Mouse (Mus musculus): ENCODE results near the gene Acad11. TPM values are rescaled to one million over a fixed set of nuclear protein-coding genes. Genes with fewer than 3 reads are reported as not detected.

Acad11 gene
- total RNA-seq, 1 experiment from 2014 or later: 16.2 TPM

GRCm38 (mm10) chr9:104130141-104130755, 67.1 kb downstream of the Acad11 start:
- ATAC-seq (replicated peaks; ENCODE audit: low read depth, poor library complexity, severe bottlenecking): no peak

GRCm38 (mm10) chr9:104140351-104140750, 77.2 kb downstream of the Acad11 start:
- ATAC-seq (replicated peaks; ENCODE audit: low read depth, poor library complexity, severe bottlenecking): no peak

GRCm38 (mm10) chr9:104142805-104143204, 79.6 kb downstream of the Acad11 start:
- no peak for ATAC-seq (replicated peaks; ENCODE audit: low read depth, poor library complexity, severe bottlenecking)

- ATAC-seq (replicated peaks; ENCODE audit: low read depth, poor library complexity, severe bottlenecking): peak; percentile 73
These were observed 81.3 kb downstream of the Acad11 start for GRCm38 (mm10) chr9:104144314-104144996.

- no peak for ATAC-seq (replicated peaks; ENCODE audit: low read depth, poor library complexity, severe bottlenecking)
These were observed 83.5 kb downstream of the Acad11 start for GRCm38 (mm10) chr9:104146683-104147082.

GRCm38 (mm10) chr9:104148969-104149368, 85.8 kb downstream of the Acad11 start:
- no peak for ATAC-seq (replicated peaks; ENCODE audit: low read depth, poor library complexity, severe bottlenecking)

- ATAC-seq (replicated peaks; ENCODE audit: low read depth, poor library complexity, severe bottlenecking): no peak
These were observed 88.9 kb downstream of the Acad11 start for GRCm38 (mm10) chr9:104152121-104152520.

- ATAC-seq (replicated peaks; ENCODE audit: low read depth, poor library complexity, severe bottlenecking): no peak
These were observed 92.0 kb downstream of the Acad11 start for GRCm38 (mm10) chr9:104155100-104155715.

- ATAC-seq (replicated peaks; ENCODE audit: low read depth, poor library complexity, severe bottlenecking): no peak
These were observed 93.3 kb downstream of the Acad11 start for GRCm38 (mm10) chr9:104156506-104156905.

GRCm38 (mm10) chr9:104157291-104157690, 94.1 kb downstream of the Acad11 start:
- ATAC-seq (replicated peaks; ENCODE audit: low read depth, poor library complexity, severe bottlenecking): no peak

- ATAC-seq (replicated peaks; ENCODE audit: low read depth, poor library complexity, severe bottlenecking): no peak
These were observed 97.9 kb downstream of the Acad11 start for GRCm38 (mm10) chr9:104161117-104161516.

GRCm38 (mm10) chr9:104164194-104164593, 101.0 kb downstream of the Acad11 start:
- ATAC-seq (replicated peaks; ENCODE audit: low read depth, poor library complexity, severe bottlenecking): no peak

GRCm38 (mm10) chr9:104165926-104166325, 102.7 kb downstream of the Acad11 start:
- no peak for ATAC-seq (replicated peaks; ENCODE audit: low read depth, poor library complexity, severe bottlenecking)

GRCm38 (mm10) chr9:104169986-104170385, 106.8 kb downstream of the Acad11 start:
- ATAC-seq (replicated peaks; ENCODE audit: low read depth, poor library complexity, severe bottlenecking): no peak

- ATAC-seq (replicated peaks; ENCODE audit: low read depth, poor library complexity, severe bottlenecking): no peak
These were observed 108.5 kb downstream of the Acad11 start for GRCm38 (mm10) chr9:104171651-104172050.

- no peak for ATAC-seq (replicated peaks; ENCODE audit: low read depth, poor library complexity, severe bottlenecking)
These were observed 109.2 kb downstream of the Acad11 start for GRCm38 (mm10) chr9:104172342-104172741.

Other genes starting within 250 kb of the Acad11 start
- 5.1 and 8.3 TPM in 2 replicates for gene Nphp3, start 60.8 kb upstream of the Acad11 start, total RNA-seq (2017)
- gene Gm28305, start 22.7 kb upstream of the Acad11 start, total RNA-seq (2017): not detected in 2 replicates
- gene Uba5, start 243 bp upstream of the Acad11 start, total RNA-seq (2017): 30.9 and 33.1 TPM in 2 replicates
- 0.10 and 0.32 TPM in 2 replicates for gene Ackr4, start 63.6 kb downstream of the Acad11 start, total RNA-seq (2017)
- 42.0 and 48.6 TPM in 2 replicates for gene Dnajc13, start 199.6 kb downstream of the Acad11 start, total RNA-seq (2017)

Measured in common myeloid progenitor, adult 5-6 weeks (primary cell).